Mouse (Mus musculus) CH12F3 (cell line): ENCODE data around the gene Prdm1.

Experiments
- in situ Hi-C: fragments of 300-500 bp; cut with MboI; formaldehyde crosslinking; loops from 2 replicates; pipeline ENCODE4 v1.14.3; 2020; ENCODE audit warnings: low sequenced_read_pairs

The Prdm1 gene

DNA sequence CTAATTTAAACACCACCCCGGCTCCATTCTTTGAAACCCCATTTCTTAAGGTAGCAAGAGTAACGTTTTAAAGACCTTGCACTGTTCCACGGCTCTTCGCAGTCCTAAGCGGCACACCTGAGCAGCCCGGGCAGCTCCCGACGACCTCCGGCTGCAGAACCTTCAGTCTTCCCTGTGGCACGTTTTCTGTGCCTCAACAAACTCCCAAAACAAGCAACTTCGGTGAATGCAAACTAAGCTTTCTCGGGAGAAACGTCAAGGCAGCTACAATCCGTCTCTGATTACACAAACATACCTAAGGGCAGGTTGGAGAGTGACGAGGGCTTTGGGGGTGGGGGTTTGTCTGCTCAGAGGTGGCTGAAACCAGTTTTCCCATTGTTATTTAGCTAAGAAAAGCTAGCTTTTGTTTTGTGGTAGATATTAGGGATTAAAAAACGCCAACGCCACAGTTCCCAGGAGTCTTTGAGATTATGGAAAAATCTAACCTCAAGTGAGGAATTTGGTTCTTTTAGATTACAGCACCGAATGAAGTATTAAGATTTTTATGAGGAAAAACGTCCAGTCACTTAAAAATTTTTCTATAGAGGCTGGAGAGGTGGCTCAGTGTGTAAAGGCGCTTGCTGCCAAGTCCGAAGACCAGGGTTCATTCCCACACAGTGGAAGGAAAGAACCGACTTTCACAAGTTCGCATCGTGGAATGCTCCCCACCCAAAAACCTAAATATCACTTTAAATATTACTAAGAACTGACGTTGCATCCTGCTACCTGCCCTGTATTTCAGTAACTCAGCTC is at the start of gene Prdm1:
Gene Prdm1 (minus strand): TSS at position 211 of the 792 bp plus-strand sequence.
- in situ Hi-C loops, result no loop called here

- in situ Hi-C loops, result no loop called here
These were observed 37.7 kb upstream of the Prdm1 start for GRCm38 (mm10) chr10:44565971-44566370.

DNA sequence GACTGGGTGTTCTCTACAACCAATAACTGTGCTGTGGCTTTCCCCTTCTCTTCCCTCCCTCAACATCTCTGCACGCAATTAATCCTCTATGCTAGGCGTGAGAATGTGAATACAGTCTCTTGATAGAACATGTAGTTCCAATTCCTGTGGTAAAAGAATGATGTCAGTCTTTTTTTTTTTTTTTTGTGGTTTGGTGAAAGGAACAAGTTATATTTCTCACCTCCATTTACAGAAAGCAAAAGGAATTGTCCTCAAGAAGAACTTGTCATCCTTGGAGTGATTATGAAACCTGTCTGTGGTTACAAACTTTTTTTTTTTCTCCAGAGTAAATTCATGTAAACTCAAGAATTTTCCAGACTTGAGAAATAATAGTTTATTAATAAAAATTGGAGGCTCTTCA is 36.8 kb upstream of the Prdm1 start:
- in situ Hi-C loops, result no loop called here

GRCm38 (mm10) chr10:44556845-44557244 is 28.5 kb upstream of the Prdm1 start:
- in situ Hi-C loops, result no loop called here

DNA sequence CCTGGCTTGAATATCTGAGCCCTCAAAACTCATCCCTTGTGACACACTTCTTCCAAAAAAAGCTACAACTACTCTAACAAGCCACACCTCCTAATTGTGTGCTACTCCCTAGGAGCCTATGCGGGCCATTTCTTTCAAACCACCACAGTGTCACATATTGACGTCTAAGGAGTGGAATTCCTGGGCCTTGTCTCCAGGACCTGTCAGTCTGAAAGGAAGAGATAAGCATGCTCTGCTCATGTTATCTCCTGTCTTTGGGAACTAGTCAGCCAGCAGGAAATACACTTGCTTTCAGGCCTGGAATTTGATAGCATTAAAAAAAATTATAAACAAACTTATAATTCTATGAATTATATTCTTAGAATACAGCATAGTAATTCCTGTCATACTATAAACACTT is 27.0 kb upstream of the Prdm1 start:
- in situ Hi-C loops, result no loop called here

DNA sequence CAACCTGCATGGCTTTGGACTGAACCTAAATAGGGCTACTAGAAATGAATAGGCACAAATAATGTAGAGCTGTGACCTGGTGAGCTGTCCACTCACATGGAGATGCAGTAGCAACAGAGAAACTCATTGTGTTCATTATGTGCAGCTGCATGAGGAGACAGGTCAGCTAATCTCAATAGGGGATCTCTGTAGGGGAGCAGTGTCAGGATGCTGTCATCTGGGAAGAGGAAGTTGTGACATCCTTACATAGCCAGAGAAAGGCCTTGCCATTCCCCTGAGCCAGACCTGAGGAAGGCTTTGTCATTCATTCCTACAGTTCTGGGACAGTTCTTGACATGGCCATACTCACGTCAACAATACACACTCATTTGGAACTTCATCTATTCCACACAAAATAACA is 25.3 kb upstream of the Prdm1 start:
- in situ Hi-C loops, result no loop called here

DNA sequence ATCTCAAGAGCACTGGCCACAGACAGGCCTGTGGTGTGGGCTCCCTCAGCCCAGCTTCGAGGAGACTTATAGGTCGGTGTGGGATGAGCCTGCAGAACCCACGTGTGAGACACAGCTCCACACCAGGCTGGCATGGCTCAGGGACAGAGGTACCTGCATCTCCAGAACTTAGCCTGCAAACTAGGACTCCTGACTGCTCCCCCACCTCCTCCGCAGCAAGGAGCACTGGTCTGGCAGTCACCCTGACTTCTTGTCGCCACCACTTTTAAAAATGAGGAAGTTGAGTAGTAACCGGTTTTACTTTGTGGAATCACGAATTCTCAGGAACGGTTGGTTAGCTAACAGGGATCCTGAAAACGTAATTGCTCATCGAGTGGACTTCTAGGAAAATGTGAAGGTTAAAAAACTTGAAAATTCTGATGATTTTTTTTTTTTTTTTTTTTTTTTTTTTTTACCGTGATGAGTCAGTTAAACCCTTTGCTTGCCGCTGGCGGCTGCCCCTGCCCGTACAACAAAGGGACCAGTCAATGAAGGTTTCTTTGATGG is 10.8 kb upstream of the Prdm1 start:
- in situ Hi-C loops, result no loop called here

DNA sequence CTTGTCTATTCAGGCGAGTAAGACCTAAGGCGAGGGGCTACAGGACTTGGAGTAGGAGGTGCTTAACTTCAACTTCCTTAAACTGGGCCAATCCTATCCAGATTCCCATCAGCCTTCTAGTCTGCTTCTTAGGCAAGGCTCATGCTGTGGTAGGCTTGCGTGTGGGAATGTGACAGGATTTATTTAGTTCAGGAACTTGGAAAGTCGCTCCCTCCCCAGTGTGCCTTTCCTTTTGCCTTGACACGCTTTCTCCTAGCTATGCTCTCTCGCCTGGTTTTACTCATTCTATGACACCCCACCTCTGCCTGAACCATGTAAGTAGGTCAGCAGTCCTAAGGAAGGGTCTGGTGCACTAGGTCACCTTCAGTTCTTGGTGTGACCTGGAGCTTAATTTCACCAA is 9.8 kb upstream of the Prdm1 start:
- in situ Hi-C loops, result no loop called here

- in situ Hi-C loops, result no loop called here
These were observed 1.7 kb upstream of the Prdm1 start for GRCm38 (mm10) chr10:44530067-44530360.

DNA sequence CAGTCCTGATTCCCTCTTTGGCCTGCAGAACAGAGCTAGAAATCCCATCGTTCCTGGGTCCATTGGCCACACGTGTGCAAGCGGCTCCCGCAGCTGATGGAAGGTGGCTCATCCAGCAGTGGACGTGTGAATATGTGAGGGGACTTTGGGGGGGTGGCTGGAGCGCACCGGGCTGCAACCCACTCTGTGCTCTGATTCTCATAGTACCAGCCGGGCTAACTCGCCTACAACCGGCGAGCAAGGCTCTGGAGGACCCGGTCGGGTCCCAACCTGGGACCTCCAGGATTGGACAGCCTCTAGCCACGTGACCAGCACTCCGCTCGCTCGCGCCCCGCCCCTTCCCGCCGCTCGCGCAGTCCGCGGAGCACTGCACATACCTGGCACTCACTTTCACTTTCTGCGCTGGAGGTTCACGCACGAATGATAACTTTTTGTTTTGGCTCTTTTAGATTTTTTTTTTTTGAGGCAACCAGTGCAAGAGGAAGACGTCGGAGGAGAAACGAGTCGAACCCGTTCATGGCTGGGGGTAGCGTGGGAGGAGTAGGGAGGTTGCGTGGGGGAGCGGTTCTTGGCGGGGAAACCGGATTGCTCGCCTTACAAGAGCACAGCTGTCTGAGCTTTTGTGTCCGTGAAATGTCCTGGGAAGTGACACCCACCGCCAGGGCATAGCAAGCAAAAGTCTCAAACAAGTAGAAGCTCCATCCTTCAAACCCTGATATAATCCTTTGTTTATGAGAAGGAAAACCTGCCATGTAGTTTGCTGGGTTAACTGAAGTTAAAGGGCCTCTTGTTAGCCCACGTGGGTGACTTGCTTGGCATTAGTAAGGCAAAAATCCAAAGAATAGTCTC is 1.1 kb upstream of the Prdm1 start:
- in situ Hi-C loops, result no loop called here

GRCm38 (mm10) chr10:44527651-44528050 is 650 bp downstream of the Prdm1 start:
- in situ Hi-C loops, result no loop called here

DNA sequence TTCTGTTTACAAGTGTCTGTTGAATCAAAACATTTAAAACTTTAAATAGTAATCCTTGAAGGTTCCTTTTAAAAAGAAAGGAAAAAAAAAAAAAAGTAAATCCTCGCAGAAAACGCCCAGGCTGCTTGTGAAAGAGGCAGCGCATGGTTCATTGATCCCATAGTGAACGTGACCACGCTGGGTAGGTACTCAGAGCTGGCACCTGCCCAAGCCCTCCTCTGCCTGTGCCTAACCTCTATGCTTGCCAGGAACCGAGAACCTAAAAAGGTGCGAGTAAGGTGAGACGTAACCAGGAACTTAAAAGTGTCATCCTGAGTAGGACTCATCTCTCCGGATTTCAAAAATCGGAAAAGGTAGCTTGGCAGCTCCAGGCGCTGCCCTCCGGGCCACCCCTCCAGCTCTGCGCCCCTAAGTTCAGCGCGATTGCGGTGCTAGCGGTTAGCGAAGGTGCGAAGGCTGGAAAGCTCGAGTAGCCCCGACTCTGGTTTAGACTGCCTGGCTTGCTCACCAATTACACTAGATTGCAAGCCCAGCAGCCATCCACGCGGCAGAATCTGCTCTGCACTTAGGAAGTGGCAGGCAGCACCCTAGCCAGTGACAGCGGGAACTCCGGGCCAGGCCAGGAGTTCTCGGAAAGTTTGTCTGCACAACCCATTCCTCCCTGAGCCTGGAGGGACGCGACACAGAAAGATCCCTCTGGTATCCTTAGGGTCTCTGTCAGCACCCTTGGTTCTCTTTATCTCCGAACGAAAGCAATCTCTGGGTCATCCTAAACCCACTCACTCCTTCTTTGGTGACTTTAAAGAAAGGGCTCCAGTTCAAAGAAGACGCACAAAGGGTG is 1.3 kb downstream of the Prdm1 start:
- in situ Hi-C loops, result no loop called here

DNA sequence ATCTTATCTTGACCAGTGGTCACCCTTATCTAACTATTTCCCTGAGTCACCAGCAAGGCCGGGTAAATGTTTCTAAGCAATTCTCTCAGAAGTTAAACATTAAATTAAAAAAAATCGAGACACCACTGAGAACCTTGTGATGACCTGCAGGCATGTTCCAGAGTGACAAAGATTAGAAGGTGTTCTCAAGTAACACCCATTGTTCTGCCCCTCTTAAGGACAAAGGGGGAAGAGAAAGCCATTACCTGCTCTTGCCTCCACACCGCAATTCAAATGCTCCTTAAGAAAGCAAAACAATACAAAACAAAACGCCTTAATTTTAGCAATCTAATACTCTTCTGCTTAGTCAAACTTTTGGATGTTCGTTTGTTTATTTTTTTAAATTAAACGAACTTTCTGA is 8.1 kb downstream of the Prdm1 start:
- in situ Hi-C loops, result no loop called here

GRCm38 (mm10) chr10:44518631-44519030 is 9.7 kb downstream of the Prdm1 start:
- in situ Hi-C loops, result no loop called here

DNA sequence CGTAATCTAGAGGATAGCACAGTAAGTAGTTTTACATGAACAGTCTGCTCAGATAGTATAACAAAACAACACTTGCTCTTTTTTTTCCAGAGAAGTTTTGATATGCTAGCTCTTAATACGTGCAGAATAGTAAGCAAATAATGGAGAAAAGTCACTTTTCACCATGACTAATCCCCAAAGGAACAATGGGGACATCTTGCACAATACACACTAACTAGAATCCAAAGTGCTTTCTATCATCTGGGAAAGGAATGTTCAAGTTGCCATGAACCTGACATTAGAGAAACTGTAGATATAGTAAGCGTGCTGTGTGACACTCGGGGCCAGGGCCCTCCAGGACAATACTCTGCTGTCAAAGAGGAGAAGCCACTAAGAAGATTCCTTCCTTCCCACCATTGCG is 15.2 kb downstream of the Prdm1 start:
- in situ Hi-C loops, result no loop called here

GRCm38 (mm10) chr10:44511029-44511428 is 17.3 kb downstream of the Prdm1 start:
- in situ Hi-C loops, result no loop called here

DNA sequence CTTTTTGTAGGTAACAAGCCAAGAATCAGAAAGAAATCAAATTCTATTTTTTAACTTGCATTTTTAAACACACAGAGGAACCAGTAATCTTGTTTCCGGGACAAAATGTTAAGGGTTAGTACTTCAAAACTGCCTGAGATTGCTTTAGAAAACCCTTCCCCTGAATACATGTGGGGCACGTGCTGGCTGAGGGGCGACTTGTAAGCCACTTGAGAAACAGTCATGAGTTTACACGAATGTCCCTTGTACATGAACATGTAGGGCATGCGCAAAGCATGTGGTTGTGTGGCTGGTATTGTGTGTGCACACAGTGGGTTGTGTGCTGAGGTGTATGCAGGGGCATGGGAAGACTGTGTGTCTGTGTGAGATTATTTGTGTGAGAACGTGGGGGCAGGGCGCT is 19.7 kb downstream of the Prdm1 start:
- in situ Hi-C loops, result no loop called here

GRCm38 (mm10) chr10:44507984-44508383 is 20.3 kb downstream of the Prdm1 start:
- in situ Hi-C loops, result no loop called here

- in situ Hi-C loops, result no loop called here
These were observed 25.4 kb downstream of the Prdm1 start for GRCm38 (mm10) chr10:44502891-44503290.

- in situ Hi-C loops, result no loop called here
These were observed 28.3 kb downstream of the Prdm1 start for GRCm38 (mm10) chr10:44499897-44500519.
